Mouse (Mus musculus): Measurements from ENCODE around the gene Ttc32. TPM values are rescaled to one million over a fixed set of nuclear protein-coding genes. Genes with fewer than 3 reads are reported as not detected.

Gene Ttc32
- polyA plus RNA-seq, 1 experiment from 2014 or later, result 15.3 TPM

GRCm38 (mm10) chr12:9071493-9071892 is 41.7 kb downstream of the Ttc32 start:
- no peaks in the 10 kb centered on the region for H3K9me3 ChIP-seq
- no peaks in the 10 kb centered on the region for H3K27me3 ChIP-seq (replicated peaks)
- H3K27ac ChIP-seq (replicated peaks), result no peak overlapping the region
- no peak overlapping the region for H3K9ac ChIP-seq
- H3K4me1 ChIP-seq, result no peaks in the 10 kb centered on the region
- H3K4me2 ChIP-seq, result no peak overlapping the region
- ATAC-seq (ENCODE audit: extremely low read depth, insufficient number of reproducible peaks, low FRiP score, low TSS enrichment), result no peak
- 48% methylated on average over 4 of the region's 4 CpGs for WGBS
- H3K36me3 ChIP-seq, result no peaks in the 10 kb centered on the region
- H3K4me3 ChIP-seq, result no peak overlapping the region

- ATAC-seq (ENCODE audit: extremely low read depth, insufficient number of reproducible peaks, low FRiP score, low TSS enrichment), result no peak
- no peak overlapping the region for H3K4me2 ChIP-seq
- H3K27ac ChIP-seq (replicated peaks), result no peak overlapping the region
- no peaks in the 10 kb centered on the region for H3K4me1 ChIP-seq
- no peak overlapping the region for H3K9ac ChIP-seq
- H3K4me3 ChIP-seq, result no peak overlapping the region
- H3K9me3 ChIP-seq, result no peaks in the 10 kb centered on the region
- 82% methylated on average over 3 of the region's 3 CpGs for whole genome bisulfite sequencing
- no peaks in the 10 kb centered on the region for H3K36me3 ChIP-seq
- H3K27me3 ChIP-seq (replicated peaks), result no peaks in the 10 kb centered on the region
Measured at GRCm38 (mm10) chr12:9077554-9078125, 47.8 kb downstream of the Ttc32 start.

GRCm38 (mm10) chr12:9090226-9090625 is 60.4 kb downstream of the Ttc32 start:
- 73% methylated on average over 7 of the region's 7 CpGs for WGBS
- Histone ChIP-seq H3K4me3 (no peak overlapping the region), H3K9me3 (no peaks in the 10 kb centered on the region), H3K36me3 (no peaks in the 10 kb centered on the region), H3K4me1 (no peaks in the 10 kb centered on the region), H3K4me2 (no peak overlapping the region), H3K9ac (no peak overlapping the region), H3K27ac (replicated peaks) (no peak overlapping the region), H3K27me3 (replicated peaks) (no peaks in the 10 kb centered on the region)
- ATAC-seq (ENCODE audit: extremely low read depth, insufficient number of reproducible peaks, low FRiP score, low TSS enrichment), result no peak

Other genes starting within 250 kb of the Ttc32 start
- gene Laptm4a, start 108.3 kb upstream of the Ttc32 start, polyA plus RNA-seq (2015; fragmentation: Nextera tagmentation; extraction: Ambion mirVana), result 245 and 277 TPM in 2 replicates
- gene Matn3, start 82.1 kb upstream of the Ttc32 start, polyA plus RNA-seq (2015; fragmentation: Nextera tagmentation; extraction: Ambion mirVana), result 0.19 and 0.32 TPM in 2 replicates
- 12.1 and 13.2 TPM in 2 replicates for gene Wdr35, start 56.1 kb upstream of the Ttc32 start, polyA plus RNA-seq (2015; fragmentation: Nextera tagmentation; extraction: Ambion mirVana)